Mouse (Mus musculus) spleen, postnatal 14 days (tissue): ENCODE data around the gene Macrod2.

Source experiments
- DNase-seq, 2 experiments: peaks; one replicate each; pipeline ENCODE4 v3.0.0; 2021 to 2022; ENCODE audit warnings: low spot score in 2 of 2

The Macrod2 gene

GRCm38 (mm10) chr2:140395179-140395578 lies at the start of gene Macrod2:
Macrod2 (plus strand) TSS chr2:140395309.
- DNase-seq: peak; percentile 74 to 75

DNA sequence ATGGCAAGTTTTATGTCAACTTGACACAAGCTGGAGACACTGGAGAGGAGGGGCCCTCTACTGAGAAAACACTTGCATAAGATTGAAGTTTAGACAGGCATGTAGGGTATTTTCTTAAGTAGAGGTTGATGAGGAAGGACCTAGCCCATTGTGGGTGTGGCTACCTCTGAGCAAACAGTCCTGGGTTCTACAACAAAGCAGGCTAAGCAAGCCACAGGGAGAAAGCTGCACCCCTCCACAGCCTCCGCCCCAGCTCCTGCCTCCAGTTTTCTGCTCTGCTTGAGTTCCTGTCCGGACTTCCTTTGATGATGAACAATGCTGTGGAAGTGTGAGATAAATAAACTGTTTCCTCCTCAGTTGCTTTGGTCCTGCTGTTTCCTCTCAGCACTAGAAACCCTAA lies 35.2 kb upstream of the Macrod2 start:
- DNase-seq: no peak

GRCm38 (mm10) chr2:140364804-140365203 lies 30.3 kb upstream of the Macrod2 start:
- no peak for DNase-seq

DNA sequence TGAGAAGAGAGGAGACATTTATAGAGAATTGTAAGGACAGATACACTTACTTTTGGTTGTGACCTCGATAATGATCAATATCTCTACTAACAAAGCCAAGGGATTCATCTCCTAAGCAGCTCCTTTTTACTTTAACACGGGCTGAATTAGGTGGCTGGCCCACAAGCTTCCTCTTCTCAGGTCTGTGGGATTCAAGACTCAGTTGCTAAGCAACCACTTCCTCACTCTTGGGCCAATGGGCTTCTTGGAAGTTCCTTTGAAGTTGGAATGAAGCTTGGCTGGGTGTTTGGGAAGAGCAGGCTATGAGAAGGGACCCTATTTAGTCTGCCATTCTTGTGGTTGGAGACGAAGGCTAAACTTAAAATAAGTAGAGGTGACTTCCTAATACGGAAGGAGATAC lies 5.6 kb upstream of the Macrod2 start, which contains the start of gene Sel1l2:
Gene Sel1l2 (minus strand): TSS at position 182 of the 400 bp plus-strand sequence.
- no peak for DNase-seq

DNA sequence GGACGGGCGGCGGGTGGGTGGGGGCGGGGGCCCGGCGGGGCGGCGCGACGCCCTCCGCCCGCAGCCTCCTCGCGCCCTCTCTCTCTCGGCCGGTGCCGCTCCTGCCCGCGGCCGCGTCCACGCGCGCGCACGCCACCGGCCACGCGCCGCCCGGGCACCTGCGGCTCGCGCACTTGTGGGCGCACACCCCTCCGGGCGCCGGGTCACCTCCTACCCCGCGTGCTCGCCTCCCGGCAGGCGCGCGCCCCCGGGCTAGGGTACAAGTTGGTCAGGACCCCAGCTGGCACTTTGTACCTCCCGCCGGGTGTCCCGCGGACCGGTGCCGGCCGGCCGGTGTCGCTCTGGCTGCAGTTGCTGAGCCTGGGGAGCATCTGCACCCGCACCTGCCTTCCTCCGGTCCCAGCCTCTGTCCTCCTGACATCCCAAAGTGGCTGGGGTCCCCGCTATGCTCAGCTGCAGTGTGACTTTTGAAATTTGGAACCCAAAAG lies 679 bp downstream of the Macrod2 start:
- no peak for DNase-seq

GRCm38 (mm10) chr2:140425844-140426243 lies 30.7 kb downstream of the Macrod2 start:
- no peak for DNase-seq

GRCm38 (mm10) chr2:140427283-140427682 lies 32.2 kb downstream of the Macrod2 start:
- DNase-seq: no peak

DNA sequence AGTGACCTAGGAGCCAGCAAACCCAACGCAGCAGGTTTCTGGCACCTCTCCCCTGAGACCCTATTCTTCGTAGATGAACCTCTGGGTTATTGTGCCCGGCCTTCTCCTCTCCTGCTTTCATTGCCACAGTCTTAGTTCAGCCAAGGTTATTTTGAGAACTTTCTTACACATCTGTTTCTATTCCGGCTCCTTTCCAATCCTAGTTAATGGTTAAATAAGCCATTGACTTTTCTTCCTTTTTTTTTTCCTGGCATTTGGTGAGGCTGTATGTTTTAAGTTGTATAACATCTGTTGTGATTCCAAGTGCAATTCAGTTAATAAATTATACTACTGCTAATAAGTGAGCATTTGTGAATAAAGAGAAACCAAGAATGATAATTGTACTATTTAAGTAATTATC lies 44.0 kb downstream of the Macrod2 start:
- no peak for DNase-seq

DNA sequence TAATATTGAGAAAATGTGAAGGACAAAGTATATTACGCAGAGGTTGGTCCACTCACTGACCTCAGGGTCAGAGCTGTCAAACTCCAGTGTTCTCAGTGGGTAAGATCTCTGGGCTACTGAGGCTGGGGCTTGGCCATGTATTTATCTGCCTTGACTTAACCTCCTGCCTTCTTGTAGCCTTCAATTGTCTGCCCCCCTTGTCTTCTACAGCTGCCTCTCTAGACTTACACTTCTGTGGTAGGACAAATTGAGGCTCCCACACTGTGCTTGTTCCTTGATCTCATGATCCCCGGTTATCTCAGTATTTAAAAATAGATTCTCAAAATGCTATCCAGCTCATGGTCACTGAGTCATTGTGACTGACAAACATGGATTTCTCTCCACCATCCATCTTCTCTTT lies 53.5 kb downstream of the Macrod2 start:
- no peak for DNase-seq

- no peak for DNase-seq
Measured at GRCm38 (mm10) chr2:140475770-140476169, 80.7 kb downstream of the Macrod2 start.

- no peak for DNase-seq
Measured at GRCm38 (mm10) chr2:140476891-140477290, 81.8 kb downstream of the Macrod2 start.

DNA sequence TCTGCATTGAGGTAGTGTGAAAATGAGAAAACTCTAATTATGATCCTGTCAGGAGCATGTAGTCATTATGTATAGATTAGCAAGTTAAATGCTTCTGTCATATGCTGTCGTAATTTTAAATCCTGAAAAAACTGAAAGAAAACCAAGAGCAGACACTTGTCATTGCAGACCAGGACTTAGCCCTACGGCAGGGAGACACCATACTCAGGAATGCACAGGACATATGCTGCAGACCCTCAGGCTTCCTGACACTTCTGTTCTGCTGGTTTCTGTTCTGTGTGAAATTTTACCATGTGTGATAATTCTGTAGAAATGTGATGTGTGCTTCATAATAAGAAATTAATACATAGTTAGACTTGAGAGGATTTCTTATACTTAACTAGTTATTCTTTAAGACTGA lies 87.5 kb downstream of the Macrod2 start:
- DNase-seq: no peak

- no peak for DNase-seq
Measured at GRCm38 (mm10) chr2:140497688-140498087, 102.6 kb downstream of the Macrod2 start.

DNA sequence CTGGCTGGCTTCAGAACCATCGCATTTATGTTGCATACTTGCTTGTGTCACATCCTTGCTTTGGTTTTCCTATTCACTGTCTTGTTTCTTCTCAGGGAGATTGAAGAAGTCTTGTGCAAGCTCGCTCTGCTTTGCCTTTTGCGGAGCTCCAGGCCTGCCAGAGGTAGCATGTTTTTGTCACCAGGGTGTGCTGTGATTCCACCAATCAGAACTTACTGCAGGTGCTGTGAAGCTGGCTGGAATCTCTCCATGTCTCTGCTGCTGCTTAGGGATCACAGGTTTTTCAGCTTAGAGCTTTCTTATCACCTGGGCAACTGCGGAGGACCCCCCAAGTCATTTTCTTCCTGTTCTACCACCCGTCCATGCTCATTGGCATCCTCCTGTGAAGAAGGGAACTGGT lies 105.8 kb downstream of the Macrod2 start:
- DNase-seq: no peak

DNA sequence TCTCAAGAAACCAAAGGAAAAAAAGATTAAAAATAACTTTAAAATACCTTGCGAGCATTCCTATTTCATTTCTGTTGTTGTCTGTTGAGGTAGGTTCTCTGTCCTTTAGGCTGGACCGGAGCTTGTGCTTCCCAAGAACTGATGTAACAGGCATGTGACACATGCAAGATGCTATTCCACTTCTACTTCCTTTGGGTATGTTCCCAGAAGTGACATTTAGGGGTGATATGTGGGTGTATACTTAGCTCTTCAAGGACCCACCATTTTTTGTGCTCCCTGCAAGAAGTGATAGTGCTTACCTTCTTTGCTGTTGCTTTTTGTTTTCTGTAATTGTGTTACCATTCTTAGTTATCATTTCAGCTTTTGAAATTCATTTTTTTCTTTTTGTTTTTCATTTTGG lies 126.4 kb downstream of the Macrod2 start:
- DNase-seq: no peak

- DNase-seq: no peak
Measured at GRCm38 (mm10) chr2:140530214-140530613, 135.1 kb downstream of the Macrod2 start.

- DNase-seq: no peak
Measured at GRCm38 (mm10) chr2:140532024-140532423, 136.9 kb downstream of the Macrod2 start.

DNA sequence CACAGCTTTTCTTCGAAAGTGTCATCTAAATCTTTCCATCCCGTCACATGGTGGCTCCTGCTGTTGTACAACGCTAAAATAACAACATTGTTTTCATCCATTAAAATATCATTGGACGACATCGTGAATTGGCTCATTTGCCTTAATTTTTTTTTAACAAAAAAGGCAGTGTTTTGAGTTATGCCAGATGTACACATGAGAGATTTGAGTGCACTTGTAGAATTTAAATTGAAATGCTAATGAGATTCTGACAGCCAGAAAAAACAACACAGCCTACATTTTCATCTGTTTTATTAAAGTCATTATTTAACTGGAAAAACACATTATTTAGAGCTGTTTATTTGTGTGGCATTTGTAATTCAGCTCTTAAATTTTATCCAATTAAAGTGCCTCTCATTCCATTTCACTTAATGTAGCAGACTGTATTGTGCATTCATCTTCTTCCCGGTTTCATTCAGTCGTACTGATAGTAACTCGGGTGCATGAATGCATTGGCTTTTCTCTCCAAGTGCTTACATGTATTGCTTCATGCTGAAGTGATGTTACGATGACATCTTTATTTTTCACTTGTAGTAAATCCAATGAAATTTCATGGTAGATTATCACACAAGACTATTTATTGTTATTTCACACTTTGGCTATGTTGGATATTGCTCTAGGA lies 137.9 kb downstream of the Macrod2 start:
- DNase-seq: no peak

GRCm38 (mm10) chr2:140533621-140534020 lies 138.5 kb downstream of the Macrod2 start:
- DNase-seq: no peak

- DNase-seq: no peak
Measured at GRCm38 (mm10) chr2:140534583-140534982, 139.5 kb downstream of the Macrod2 start.

GRCm38 (mm10) chr2:140535832-140536571 lies 140.9 kb downstream of the Macrod2 start:
- no peak for DNase-seq

DNA sequence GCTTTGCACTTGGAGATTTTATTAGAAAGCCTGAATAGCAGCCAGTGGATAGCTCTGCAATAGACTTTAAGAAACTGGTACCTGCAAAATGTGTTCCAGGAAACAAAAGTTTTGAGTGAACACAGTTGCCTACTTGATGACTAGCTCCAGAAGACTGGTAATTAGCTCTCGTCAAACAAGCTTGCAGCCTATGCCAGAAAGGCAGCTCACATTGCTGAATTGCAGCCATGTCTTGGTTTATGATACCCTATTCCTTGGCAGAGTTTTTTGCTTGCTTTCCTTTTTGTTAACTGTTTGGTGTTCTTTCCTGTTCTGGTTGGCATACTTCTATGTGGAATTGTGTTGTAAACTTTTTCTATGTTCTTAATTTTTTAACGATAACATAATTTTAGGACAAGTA lies 154.2 kb downstream of the Macrod2 start:
- no peak for DNase-seq

DNA sequence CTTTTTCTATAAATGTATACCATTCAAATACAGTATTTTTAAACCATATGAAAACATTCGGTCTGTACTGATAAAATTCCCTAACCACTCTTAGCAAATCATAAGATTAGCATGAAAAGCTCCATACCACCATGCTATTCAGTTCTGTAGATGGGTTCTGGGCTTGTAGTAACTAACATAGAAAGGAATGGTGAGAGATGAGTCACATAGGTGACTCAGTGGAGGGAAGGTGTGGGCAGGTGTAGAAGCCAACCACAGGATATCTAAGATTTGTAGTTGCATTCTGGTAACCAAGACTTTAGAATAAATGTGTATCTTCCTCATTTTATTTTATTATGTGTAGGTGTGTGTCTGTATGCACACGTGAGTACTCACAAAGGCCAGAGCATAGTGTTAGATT lies 166.3 kb downstream of the Macrod2 start:
- DNase-seq: no peak
